Mouse (Mus musculus): ENCODE measurements at regions not wholly inside any gene's neighbourhood (a gene's known extent, or its start where the extent isn't known, plus 50 kb on each side); places are given as distances from the start of the nearest gene placed in this dataset.

- DNase-seq (ENCODE audit: low read depth, low spot score): no peak
These were observed 181.6 kb upstream of the Gm527 start for GRCm38 (mm10) chr12:64736008-64736663.

GRCm38 (mm10) chr12:64703419-64703818 is 214.3 kb upstream of the Gm527 start:
- no peak for DNase-seq (ENCODE audit: low read depth, low spot score)

DNA sequence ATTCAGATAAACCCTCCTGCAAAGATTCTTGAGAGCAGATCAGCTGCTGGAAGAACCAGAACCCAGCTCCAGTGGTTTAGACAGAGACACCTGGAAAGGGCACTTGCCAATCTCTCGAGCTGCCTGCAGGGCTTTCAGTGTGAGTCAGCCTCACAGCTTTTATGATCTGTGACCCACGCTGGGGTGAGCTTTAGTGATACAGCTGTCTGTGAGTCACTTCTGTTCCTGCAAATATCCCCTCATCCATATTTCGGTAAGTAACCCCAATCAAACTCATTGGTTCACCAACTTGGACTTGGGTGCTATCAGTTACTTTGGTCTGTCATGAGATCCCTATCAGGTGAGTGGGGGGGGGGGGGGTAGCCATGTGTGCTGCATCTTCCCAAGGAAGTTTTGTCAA is 216.6 kb upstream of the Gm527 start:
- DNase-seq (ENCODE audit: low read depth, low spot score): no peak

- DNase-seq (ENCODE audit: low read depth, low spot score): no peak
These were observed 220.9 kb upstream of the Fscb start for GRCm38 (mm10) chr12:64695343-64695742.

DNA sequence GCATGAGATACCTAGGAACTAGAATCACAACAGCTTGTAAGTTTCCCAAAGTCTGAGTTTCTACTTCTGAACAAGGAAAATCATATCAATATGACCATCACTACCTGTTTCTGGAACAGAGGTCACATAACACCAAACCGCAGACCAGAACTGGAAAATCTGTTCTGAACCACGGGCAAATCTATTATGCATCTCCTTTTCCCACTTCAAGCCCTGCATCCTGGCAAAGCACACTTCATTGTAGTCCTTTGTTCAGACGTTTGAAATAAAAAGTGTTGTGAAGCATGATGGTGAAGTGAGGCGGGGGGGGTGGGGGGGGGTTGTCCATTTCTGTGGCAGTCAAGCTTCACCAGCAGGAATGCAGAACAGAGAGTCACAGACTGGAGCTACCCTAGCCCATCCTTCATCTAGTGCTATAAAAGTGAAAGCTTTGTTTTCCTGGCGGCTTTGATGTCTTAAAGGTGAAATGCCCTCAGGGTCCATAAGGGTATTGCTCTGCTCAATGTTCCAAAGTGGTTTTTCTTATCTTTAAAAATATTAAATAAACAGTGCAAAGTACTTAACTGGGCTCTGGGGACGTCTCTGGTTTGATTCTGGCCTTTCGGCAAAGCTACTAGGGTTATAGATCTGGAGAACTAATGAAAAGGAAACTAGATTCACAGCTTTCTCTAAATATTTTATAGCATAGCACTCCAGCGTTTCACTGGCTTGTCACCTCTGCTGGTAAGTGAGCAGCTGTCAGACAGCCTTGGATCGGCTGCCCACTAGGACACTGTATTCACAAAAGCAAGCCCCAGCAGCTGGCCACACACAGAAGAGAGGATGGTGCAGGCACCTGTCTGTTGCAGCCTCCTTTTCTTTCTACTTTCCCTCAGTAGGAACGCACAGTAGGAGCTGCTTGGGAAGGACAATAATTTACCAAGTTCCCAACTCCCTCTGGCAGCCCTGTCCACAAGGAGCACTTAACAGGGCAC is 218.0 kb upstream of the Fscb start:
- DNase-seq (ENCODE audit: low read depth, low spot score): no peak

DNA sequence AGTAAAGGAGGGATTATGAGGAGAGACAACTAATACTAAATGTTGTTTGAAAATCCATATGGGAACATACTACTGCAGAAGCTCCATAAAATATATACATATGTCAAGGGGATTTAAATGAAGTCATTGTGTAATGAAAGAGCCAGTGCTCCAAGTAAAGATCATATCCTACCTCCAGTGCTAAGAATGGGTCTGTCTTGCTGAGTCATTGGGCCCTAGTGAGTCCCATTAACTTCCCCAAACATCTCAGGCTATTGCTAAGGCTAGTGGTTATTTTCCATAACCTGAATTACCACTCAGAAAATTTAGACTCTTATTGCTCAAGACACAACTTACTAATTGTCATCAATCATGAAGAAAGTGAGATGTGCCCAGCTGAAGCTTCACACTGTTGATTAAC is 215.2 kb upstream of the Fscb start:
- DNase-seq (ENCODE audit: low read depth, low spot score): peak; percentile 7

DNA sequence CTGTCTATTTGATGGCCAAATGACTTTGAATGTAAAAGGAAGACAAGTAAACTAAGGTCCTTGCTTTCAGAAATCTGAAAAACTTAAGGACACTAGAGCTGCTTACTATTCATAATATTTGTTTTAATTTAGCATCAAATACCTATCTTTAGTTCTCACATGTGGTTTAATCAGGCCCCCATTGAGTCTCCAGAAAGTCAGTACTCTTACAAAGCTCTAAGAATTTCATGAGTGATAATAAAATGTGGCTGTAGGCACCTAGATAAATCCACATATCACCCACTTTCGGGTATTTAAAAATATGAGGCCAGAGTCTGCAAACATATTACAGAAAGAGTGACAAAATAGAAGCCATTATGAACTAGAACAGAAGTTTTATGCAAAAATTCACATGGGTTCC is 214.1 kb upstream of the Fscb start:
- DNase-seq (ENCODE audit: low read depth, low spot score): no peak

GRCm38 (mm10) chr12:64640864-64641416 is 166.4 kb upstream of the Fscb start:
- no peak for DNase-seq (ENCODE audit: low read depth, low spot score)

DNA sequence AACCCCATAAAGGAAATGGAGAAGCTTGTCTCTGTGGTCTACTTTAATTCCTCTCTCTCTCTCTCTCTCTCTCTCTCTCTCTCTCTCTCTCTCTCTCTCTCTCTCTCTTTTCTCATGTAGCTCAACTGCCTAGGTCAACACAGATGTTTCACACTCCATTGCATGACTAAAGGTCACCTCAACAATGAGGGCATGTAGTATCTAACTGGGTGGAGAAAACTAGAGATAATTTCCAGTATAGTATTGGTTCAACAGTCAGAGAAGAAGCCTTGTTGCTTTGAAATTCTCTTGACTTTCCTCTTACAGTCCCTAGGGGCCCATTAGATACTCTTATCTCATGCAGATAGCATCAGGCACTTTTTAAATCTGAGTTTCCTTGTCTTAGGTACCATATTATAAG is 140.4 kb upstream of the Fscb start:
- DNase-seq (ENCODE audit: low read depth, low spot score): no peak
